Mouse (Mus musculus) limb, embryonic 12.5 days (tissue): ENCODE results near the gene Actn3. TPM values are rescaled to one million over a fixed set of nuclear protein-coding genes. Genes with fewer than 3 reads are reported as not detected.
A peak's percentile ranks its signal among the peaks of the same experiment; 100 is the strongest.
"Not testable (repeated sequence)": the region's sequence is repeated elsewhere in the genome, so short reads cannot be mapped to it uniquely, and the experiment has no call there.

Experiments
- ATAC-seq: fragments of 200-750 bp; cut with Nextera tagmentation; 2 replicates; pipeline ENCODE4 v1.8.0; 2017; ENCODE audit warnings: low read depth, moderate TSS enrichment; ENCODE audit not compliant: insufficient number of reproducible peaks, insufficient read depth, low FRiP score, low TSS enrichment
- H3K27ac ChIP-seq: fragments of 300-500 bp; sonication (generic); 2 replicates; pipeline ENCODE4 v1.5.1; 2016; ENCODE audit warnings: mild to moderate bottlenecking, moderate library complexity
- H3K27me3 ChIP-seq: fragments of 300-500 bp; sonication (generic); 2 replicates; pipeline ENCODE4 v1.6.1; 2016; ENCODE audit warnings: mild to moderate bottlenecking, moderate library complexity
- H3K36me3 ChIP-seq: fragments of 300-500 bp; sonication (generic); 2 replicates; pipeline ENCODE4 v1.6.1; 2016; ENCODE audit warnings: mild to moderate bottlenecking, moderate library complexity
- H3K4me1 ChIP-seq: fragments of 300-500 bp; sonication (generic); replicated peaks from 2 replicates; pipeline ENCODE4 v1.6.1; 2016
- H3K4me2 ChIP-seq: fragments of 300-500 bp; sonication (generic); 2 replicates; pipeline ENCODE4 v1.6.1; 2016; ENCODE audit warnings: mild to moderate bottlenecking, moderate library complexity
- H3K4me3 ChIP-seq: fragments of 300-500 bp; sonication (generic); replicated peaks from 2 replicates; pipeline ENCODE4 v1.5.1; 2016; ENCODE audit warnings: mild to moderate bottlenecking
- H3K9ac ChIP-seq: fragments of 300-500 bp; sonication (generic); replicated peaks from 2 replicates; pipeline ENCODE4 v1.6.1; 2016; ENCODE audit warnings: mild to moderate bottlenecking, moderate library complexity
- H3K9me3 ChIP-seq: fragments of 300-500 bp; sonication (generic); 2 replicates; pipeline ENCODE4 v1.6.1; 2016; ENCODE audit warnings: mild to moderate bottlenecking, moderate library complexity
- WGBS: fragments of 180-500 bp; shearing (Covaris S2); methylation state at CpG from one replicate; pipeline ENCODE4 v1.1.7; 2016; 5-methylcytosine and 5-hydroxymethylcytosine counted together
- polyA plus RNA-seq: library from polyadenylated mRNA; unstranded; fragments of >200 nt; fragmentation: Nextera tagmentation; extraction: Ambion mirVana; gene quantifications from 2 replicates; pipeline ENCODE4 v1.2.1, GENCODE M21; 2016

Gene Actn3
- polyA plus RNA-seq, 1 experiment from 2014 or later, result 9.0 TPM

GRCm38 (mm10) chr19:4896780-4897520 is 19.2 kb upstream of the Actn3 start:
- Histone ChIP-seq H3K4me2 (no peak overlapping the region), H3K9ac (0 out of 2 replicates have a peak overlapping the region, but pooled peaks have one; percentile 34), H3K4me3 (no peak overlapping the region), H3K4me1 (no peaks in the 10 kb centered on the region), H3K9me3 (no peaks in the 10 kb centered on the region), H3K27me3 (no peaks in the 10 kb centered on the region), H3K27ac (no peak overlapping the region), H3K36me3 (peaks cover 23% of the 10 kb centered on the region)
- WGBS, result 52% methylated on average over 21 of the region's 21 CpGs
- no peak for ATAC-seq

GRCm38 (mm10) chr19:4891798-4892197 is 14.1 kb upstream of the Actn3 start:
- Histone ChIP-seq H3K4me1 (no peaks in the 10 kb centered on the region), H3K4me2 (no peak overlapping the region), H3K36me3 (peaks cover 30% of the 10 kb centered on the region), H3K27me3 (no peaks in the 10 kb centered on the region), H3K27ac (no peak overlapping the region), H3K4me3 (no peak overlapping the region), H3K9ac (no peak overlapping the region), H3K9me3 (no peaks in the 10 kb centered on the region)
- ATAC-seq, result no peak
- WGBS, result 72% methylated on average over 3 of the region's 3 CpGs

- Histone ChIP-seq H3K36me3 (peaks cover 30% of the 10 kb centered on the region), H3K4me1 (no peaks in the 10 kb centered on the region), H3K9ac (no peak overlapping the region), H3K27ac (no peak overlapping the region), H3K4me2 (no peak overlapping the region), H3K27me3 (no peaks in the 10 kb centered on the region), H3K4me3 (no peak overlapping the region), H3K9me3 (no peaks in the 10 kb centered on the region)
- no peak for ATAC-seq
- 80% methylated on average over 10 of the region's 10 CpGs for WGBS
Measured at GRCm38 (mm10) chr19:4889791-4890190, 12.1 kb upstream of the Actn3 start.

- Histone ChIP-seq H3K4me2 (no peak overlapping the region), H3K4me3 (no peak overlapping the region), H3K27me3 (no peaks in the 10 kb centered on the region), H3K4me1 (peaks cover 4% of the 10 kb centered on the region), H3K36me3 (no peaks in the 10 kb centered on the region), H3K9ac (no peak overlapping the region), H3K9me3 (no peaks in the 10 kb centered on the region), H3K27ac (no peak overlapping the region)
- no peak for ATAC-seq
- WGBS, result 78% methylated on average over 4 of the region's 4 CpGs
Measured at GRCm38 (mm10) chr19:4883961-4884360, 6.3 kb upstream of the Actn3 start.

GRCm38 (mm10) chr19:4879324-4879703 is 1.6 kb upstream of the Actn3 start:
- peak overlapping the region; percentile 97 for H3K4me2 ChIP-seq
- H3K9me3 ChIP-seq, result no peaks in the 10 kb centered on the region
- 48% methylated on average over 10 of the region's 10 CpGs for WGBS
- peaks cover 14% of the 10 kb centered on the region for H3K4me1 ChIP-seq
- H3K9ac ChIP-seq, result peak overlapping the region; percentile 86; the same call in 1 of the 2 replicates
- H3K27ac ChIP-seq, result no peak overlapping the region
- no peak for ATAC-seq
- H3K27me3 ChIP-seq, result peaks cover 14% of the 10 kb centered on the region
- H3K36me3 ChIP-seq, result no peaks in the 10 kb centered on the region
- H3K4me3 ChIP-seq, result peak overlapping the region; percentile 89

- H3K36me3 ChIP-seq, result no peaks in the 10 kb centered on the region
Measured at GRCm38 (mm10) chr19:4878405-4879323, 955 bp upstream of the Actn3 start, which contains the start of gene Zdhhc24. Zdhhc24 (plus strand) TSS chr19:4878668.

GRCm38 (mm10) chr19:4876755-4877154 is 954 bp downstream of the Actn3 start:
- Histone ChIP-seq H3K4me1 (peaks cover 14% of the 10 kb centered on the region), H3K4me3 (no peak overlapping the region), H3K27ac (peak overlapping the region; percentile 1; the same call in 1 of the 2 replicates), H3K4me2 (no peak overlapping the region), H3K9ac (no peak overlapping the region), H3K9me3 (no peaks in the 10 kb centered on the region), H3K36me3 (no peaks in the 10 kb centered on the region), H3K27me3 (peaks cover 14% of the 10 kb centered on the region)
- ATAC-seq, result no peak
- WGBS, result 65% methylated on average over 3 of the region's 3 CpGs

More at GRCm38 (mm10) chr19:4878405-4879323, 955 bp upstream of the Actn3 start, which contains the start of gene Zdhhc24:
- H3K4me3 ChIP-seq, result peak within 1 kb of the TSS; percentile 89
- peaks cover 14% of the 10 kb centered on the region for H3K4me1 ChIP-seq
- peak within 1 kb of the TSS; percentile 86 for H3K9ac ChIP-seq
- ATAC-seq, result peak; percentile 91
- H3K4me2 ChIP-seq, result peak within 1 kb of the TSS; percentile 97
- H3K27ac ChIP-seq, result peak within 1 kb of the TSS; percentile 66
- peaks cover 14% of the 10 kb centered on the region for H3K27me3 ChIP-seq
- no peaks in the 10 kb centered on the region for H3K9me3 ChIP-seq
- WGBS, result under 1% methylated on average over 52 of the region's 52 CpGs

- H3K27me3 ChIP-seq, result peaks cover 14% of the 10 kb centered on the region
- ATAC-seq, result no peak
- no peak overlapping the region for H3K4me3 ChIP-seq
- H3K4me1 ChIP-seq, result peaks cover 14% of the 10 kb centered on the region
- 73% methylated on average over 4 of the region's 4 CpGs for WGBS
- H3K9me3 ChIP-seq, result no peaks in the 10 kb centered on the region
- no peak overlapping the region for H3K4me2 ChIP-seq
- H3K9ac ChIP-seq, result no peak overlapping the region
- H3K36me3 ChIP-seq, result no peaks in the 10 kb centered on the region
- H3K27ac ChIP-seq, result no peak overlapping the region
Measured at GRCm38 (mm10) chr19:4876241-4876640, 1.5 kb downstream of the Actn3 start.

- not testable (repeated sequence) for ATAC-seq, H3K4me3 ChIP-seq, H3K9me3 ChIP-seq, H3K36me3 ChIP-seq, H3K27ac ChIP-seq, H3K9ac ChIP-seq, H3K4me2 ChIP-seq
- 77% methylated on average over 1 of the region's 1 CpGs for WGBS
- H3K4me1 ChIP-seq, result peaks cover 14% of the 10 kb centered on the region
- peaks cover 14% of the 10 kb centered on the region for H3K27me3 ChIP-seq
Measured at GRCm38 (mm10) chr19:4874613-4875012, 3.1 kb downstream of the Actn3 start.

GRCm38 (mm10) chr19:4865147-4865546 is 12.6 kb downstream of the Actn3 start:
- ATAC-seq, result no peak
- Histone ChIP-seq H3K4me3 (no peak overlapping the region), H3K9ac (no peak overlapping the region)

GRCm38 (mm10) chr19:4863048-4863447 is 14.7 kb downstream of the Actn3 start:
- peaks cover 31% of the 10 kb centered on the region for H3K27me3 ChIP-seq
- no peak overlapping the region for H3K9ac ChIP-seq
- H3K4me2 ChIP-seq, result no peak overlapping the region
- H3K4me3 ChIP-seq, result no peak overlapping the region
- H3K27ac ChIP-seq, result no peak overlapping the region
- peaks cover 8% of the 10 kb centered on the region; the same call in 1 of the 2 replicates for H3K36me3 ChIP-seq
- no peaks in the 10 kb centered on the region for H3K4me1 ChIP-seq
- 79% methylated on average over 6 of the region's 6 CpGs for WGBS
- no peak for ATAC-seq
- H3K9me3 ChIP-seq, result no peaks in the 10 kb centered on the region

More at GRCm38 (mm10) chr19:4865147-4865546, 12.6 kb downstream of the Actn3 start:
- no peak overlapping the region for H3K27ac ChIP-seq
- H3K4me2 ChIP-seq, result peak overlapping the region; percentile 39
- H3K27me3 ChIP-seq, result peaks cover 40% of the 10 kb centered on the region
- peaks cover 5% of the 10 kb centered on the region; the same call in 1 of the 2 replicates for H3K36me3 ChIP-seq
- WGBS, result 4% methylated on average over 17 of the region's 17 CpGs
- H3K9me3 ChIP-seq, result no peaks in the 10 kb centered on the region
- no peaks in the 10 kb centered on the region for H3K4me1 ChIP-seq
